Mouse (Mus musculus) heart, adult 2 months (tissue): ENCODE measurements at regions not wholly inside any gene's neighbourhood (a gene's known extent, or its start where the extent isn't known, plus 50 kb on each side); places are given as distances from the start of the nearest gene placed in this dataset.

Experiments used
- DNase-seq, 2 experiments: peaks; one replicate each; pipeline ENCODE4 v3.0.0; 2021
- H3K27ac ChIP-seq: fragments of 200-600 bp; 2 replicates; pipeline ENCODE4 v1.8.1; 2022
- H3K27me3 ChIP-seq: fragments of 200-500 bp; 2 replicates; pipeline ENCODE4 v1.6.1; 2012; ENCODE audit warnings: mild to moderate bottlenecking, low read length, inconsistent platforms, mixed read lengths; ENCODE audit not compliant: control insufficient read depth, insufficient read depth
- H3K36me3 ChIP-seq: fragments of 200-500 bp; 2 replicates; pipeline ENCODE4 v1.6.1; 2012; ENCODE audit warnings: low read length, inconsistent platforms; ENCODE audit not compliant: control insufficient read depth, insufficient read depth
- H3K4me1 ChIP-seq: fragments of 200-500 bp; 2 replicates; pipeline ENCODE4 v1.6.1; 2011; ENCODE audit warnings: low read length; ENCODE audit not compliant: control insufficient read depth, insufficient read depth
- H3K4me3 ChIP-seq: fragments of 200-600 bp; 2 replicates; pipeline ENCODE4 v1.8.1; 2022
- H3K79me2 ChIP-seq: fragments of 200-500 bp; replicated peaks from 2 replicates; pipeline ENCODE4 v1.6.1; 2012; ENCODE audit warnings: mild to moderate bottlenecking, inconsistent platforms, low read length, moderate library complexity, mixed read lengths; ENCODE audit not compliant: control insufficient read depth, insufficient read depth
- H3K9ac ChIP-seq: fragments of 200-500 bp; 2 replicates; pipeline ENCODE4 v1.6.1; 2012; ENCODE audit warnings: low read depth, mild to moderate bottlenecking, control low read depth, inconsistent platforms, low read length, mixed read lengths
- CTCF ChIP-seq: fragments of 200-600 bp; IDR thresholded peaks from 2 replicates; pipeline ENCODE4 v1.8.1; 2022; ENCODE audit warnings: antibody characterized with exemption, mild to moderate bottlenecking, moderate library complexity
- EP300 ChIP-seq: fragments of 200-500 bp; IDR thresholded peaks from 2 replicates; pipeline ENCODE4 v1.6.1; 2011; ENCODE audit warnings: low read depth, low read length, control low read depth; ENCODE audit not compliant: insufficient read depth
- POLR2A ChIP-seq: fragments of 200-500 bp; IDR thresholded peaks from 2 replicates; pipeline ENCODE4 v1.6.1; 2011; ENCODE audit warnings: mild to moderate bottlenecking, low read depth, low read length, control low read depth; ENCODE audit not compliant: insufficient read depth
- WGBS: fragments of 180-500 bp; shearing (Covaris S2); methylation state at CpG from one replicate; pipeline ENCODE4 v1.1.7; 2018; 5-methylcytosine and 5-hydroxymethylcytosine counted together
- intact Hi-C: fragments of 180-260 bp; cut with DNase I; formaldehyde crosslinking; loops from one replicate; pipeline ENCODE4 v1.15.1; 2025

DNA sequence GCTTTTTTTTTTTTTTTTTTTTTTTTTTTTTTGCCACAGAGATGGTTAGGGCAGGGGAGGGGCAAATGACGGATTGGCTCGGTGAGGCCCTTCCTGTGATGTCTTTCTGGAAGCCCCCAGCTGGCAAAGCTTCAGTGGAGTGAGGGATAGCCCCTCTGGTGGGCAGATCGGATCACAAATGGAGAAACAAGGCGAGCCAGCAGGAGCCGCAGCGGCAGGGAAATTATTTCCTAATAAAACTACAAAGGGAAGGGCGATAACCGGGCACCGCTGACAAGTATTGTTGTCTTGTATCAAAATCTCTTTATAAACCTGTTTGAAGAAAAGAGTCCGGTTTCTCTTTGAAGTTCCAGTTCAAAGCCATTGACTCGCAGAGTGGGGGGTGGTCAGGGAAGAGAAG is 424.5 kb downstream of the Cd83 start:
- Histone ChIP-seq H3K4me1 (no peaks in the 10 kb centered on the region), H3K27me3 (no peaks in the 10 kb centered on the region), H3K79me2 (no peaks in the 10 kb centered on the region), H3K4me3 (peak overlapping the region; percentile 12; the same call in 1 of the 2 replicates), H3K27ac (no peak overlapping the region), H3K9ac (no peak overlapping the region), H3K36me3 (no peaks in the 10 kb centered on the region)
- WGBS: 65% methylated on average over 11 of the region's 11 CpGs
- intact Hi-C loops: no loop called here
- DNase-seq: no peak
- TF ChIP-seq EP300 (no peak), CTCF (peak; percentile 20)

DNA sequence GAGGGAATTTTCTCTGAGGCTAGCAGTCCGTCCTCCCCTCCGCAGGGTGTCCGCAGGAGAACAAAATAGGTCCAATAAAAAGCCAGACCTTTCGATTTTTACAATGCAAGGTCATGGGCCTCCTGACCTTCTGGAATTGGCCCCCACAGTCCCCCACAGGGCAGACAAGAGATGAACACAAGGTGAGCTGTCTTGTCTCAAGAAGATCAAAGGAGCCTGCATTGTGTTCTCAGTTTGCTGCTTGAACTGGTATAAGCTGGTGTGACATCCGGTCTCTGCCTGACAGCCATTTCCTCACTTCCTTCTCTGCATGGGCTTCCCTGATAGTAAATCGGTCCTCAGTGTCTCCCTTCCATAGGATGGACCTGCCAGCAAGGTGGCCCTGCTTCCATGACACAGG is 425.5 kb downstream of the Cd83 start:
- Histone ChIP-seq H3K36me3 (no peaks in the 10 kb centered on the region), H3K4me1 (no peaks in the 10 kb centered on the region), H3K79me2 (no peaks in the 10 kb centered on the region), H3K27ac (no peak overlapping the region), H3K27me3 (no peaks in the 10 kb centered on the region), H3K4me3 (no peak overlapping the region), H3K9ac (no peak overlapping the region)
- 75% methylated on average over 6 of the region's 6 CpGs for WGBS
- DNase-seq: no peak
- TF ChIP-seq POLR2A (no peak), EP300 (no peak), CTCF (no peak)
- intact Hi-C loops: no loop called here

DNA sequence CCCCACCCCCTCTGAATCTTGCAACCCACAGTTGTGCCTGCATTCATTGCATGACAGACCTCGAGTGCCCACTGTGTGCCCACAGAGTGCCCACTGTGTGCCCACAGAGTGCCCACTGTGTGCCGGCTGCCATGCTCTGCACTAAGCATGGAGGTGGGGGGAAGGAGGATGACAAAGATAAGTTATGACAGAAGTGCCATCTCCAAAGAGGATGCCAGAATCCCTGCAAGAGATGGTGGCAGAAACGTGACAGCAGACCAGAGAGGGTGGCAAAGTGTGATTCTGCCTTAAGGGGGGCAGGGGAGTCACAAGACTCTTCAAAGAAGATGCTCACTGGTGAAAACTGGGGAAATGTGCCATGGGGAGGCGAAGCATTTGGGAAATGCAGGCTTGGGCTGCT is 427.8 kb downstream of the Cd83 start:
- Histone ChIP-seq H3K36me3 (no peaks in the 10 kb centered on the region), H3K4me1 (no peaks in the 10 kb centered on the region; the same call in 1 of the 2 replicates), H3K27me3 (no peaks in the 10 kb centered on the region), H3K4me3 (no peak overlapping the region), H3K27ac (no peak overlapping the region), H3K9ac (no peak overlapping the region), H3K79me2 (no peaks in the 10 kb centered on the region)
- no peak for DNase-seq
- 84% methylated on average over 4 of the region's 4 CpGs for WGBS
- no peak for TF ChIP-seq POLR2A
- no peak for TF ChIP-seq CTCF
- TF ChIP-seq EP300: no peak
- intact Hi-C loops: no loop called here

DNA sequence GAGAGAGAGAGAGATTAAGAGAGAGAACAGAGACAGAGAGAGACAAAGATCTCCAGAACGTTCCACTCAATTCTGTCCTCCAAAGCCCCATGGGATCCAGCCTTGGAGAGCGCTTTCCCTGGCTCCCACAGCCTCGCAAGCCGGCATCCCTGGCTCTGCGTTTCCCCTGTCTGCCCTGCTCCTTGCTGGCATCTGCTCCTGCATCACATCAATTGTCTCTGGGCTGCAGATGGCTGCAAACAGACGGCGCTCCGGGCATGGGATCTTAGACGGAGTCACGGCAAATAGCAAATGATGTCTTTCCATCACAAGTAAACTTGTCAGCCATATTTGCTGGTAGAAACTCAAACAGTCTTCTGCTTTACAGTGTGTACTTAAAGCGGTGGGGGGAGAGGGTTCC is 428.4 kb downstream of the Cd83 start:
- WGBS: 62% methylated on average over 11 of the region's 11 CpGs
- intact Hi-C loops: no loop called here
- H3K4me3 ChIP-seq: no peak overlapping the region
- H3K9ac ChIP-seq: no peak overlapping the region
- no peaks in the 10 kb centered on the region; the same call in 1 of the 2 replicates for H3K4me1 ChIP-seq
- no peak overlapping the region for H3K27ac ChIP-seq
- no peaks in the 10 kb centered on the region for H3K27me3 ChIP-seq
- DNase-seq: no peak
- H3K36me3 ChIP-seq: no peaks in the 10 kb centered on the region
- H3K79me2 ChIP-seq: no peaks in the 10 kb centered on the region
- TF ChIP-seq POLR2A (no peak), CTCF (no peak), EP300 (no peak)

DNA sequence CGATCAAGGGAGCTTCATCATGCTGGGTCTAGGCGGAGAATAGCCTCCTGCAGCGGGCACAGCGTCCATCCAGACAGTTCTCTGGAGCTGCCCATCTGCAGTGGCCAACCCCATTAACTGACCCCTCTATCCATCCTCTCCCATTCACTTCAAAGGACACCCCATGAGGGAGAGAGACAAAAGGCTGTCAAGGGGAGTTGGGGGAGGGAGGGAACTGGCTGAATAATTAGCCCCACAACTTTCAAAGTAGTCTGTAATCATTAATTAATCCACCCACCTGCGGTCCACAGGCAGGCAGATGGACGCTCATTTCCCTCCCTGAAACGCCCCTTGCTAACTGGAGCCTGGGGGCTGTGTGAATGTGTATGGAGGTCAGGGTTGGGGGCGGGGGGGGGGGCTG is 433.7 kb downstream of the Cd83 start:
- Histone ChIP-seq H3K4me1 (peaks cover 5% of the 10 kb centered on the region), H3K27me3 (no peaks in the 10 kb centered on the region), H3K9ac (no peak overlapping the region), H3K79me2 (no peaks in the 10 kb centered on the region), H3K36me3 (no peaks in the 10 kb centered on the region), H3K27ac (no peak overlapping the region), H3K4me3 (no peak overlapping the region)
- intact Hi-C loops: no loop called here
- DNase-seq: no peak
- TF ChIP-seq CTCF: no peak
- TF ChIP-seq EP300: no peak
- TF ChIP-seq POLR2A: no peak
- 87% methylated on average over 8 of the region's 8 CpGs for WGBS

DNA sequence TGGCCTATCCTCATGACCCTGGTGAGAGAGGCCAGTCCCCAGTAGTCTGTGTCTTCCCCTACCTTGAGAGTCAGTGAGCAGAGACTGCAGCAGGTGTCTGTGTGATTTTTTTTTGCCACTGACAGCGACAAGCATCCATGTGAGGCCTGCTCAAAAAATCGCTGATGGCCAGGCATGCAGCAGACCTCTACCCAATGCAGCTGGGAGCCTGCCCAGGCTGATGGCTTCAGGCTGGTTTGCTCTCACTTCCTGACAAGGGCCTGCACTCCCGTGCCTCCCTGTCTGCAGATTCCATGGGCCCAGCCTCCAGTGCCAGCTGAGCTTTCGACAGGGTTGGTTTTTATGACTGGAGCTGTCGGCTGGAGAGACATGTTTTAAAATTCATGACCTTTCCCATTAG is 437.1 kb downstream of the Cd83 start:
- Histone ChIP-seq H3K9ac (no peak overlapping the region), H3K36me3 (no peaks in the 10 kb centered on the region), H3K4me1 (peaks cover 5% of the 10 kb centered on the region; the same call in 1 of the 2 replicates), H3K4me3 (no peak overlapping the region), H3K79me2 (no peaks in the 10 kb centered on the region), H3K27ac (peak overlapping the region; percentile 81), H3K27me3 (no peaks in the 10 kb centered on the region)
- TF ChIP-seq EP300 (no peak), POLR2A (no peak), CTCF (no peak)
- WGBS: 55% methylated on average over 5 of the region's 5 CpGs
- intact Hi-C loops: no loop called here
- peak in 1 of 2 experiments; percentile 28 for DNase-seq
